Mouse (Mus musculus) frontal cortex, postnatal 25 days (tissue): Measurements from ENCODE around the gene Cdk5rap3.

Source experiments
- DNase-seq, 2 experiments: peaks; one replicate each; pipeline ENCODE4 v3.0.0; 2022; ENCODE audit warnings: low spot score in 2 of 2

The Cdk5rap3 gene

GRCm38 (mm10) chr11:96933562-96934276 is 17.4 kb upstream of the Cdk5rap3 start:
- DNase-seq: no peak

GRCm38 (mm10) chr11:96931327-96932062 is 15.2 kb upstream of the Cdk5rap3 start:
- DNase-seq: no peak

GRCm38 (mm10) chr11:96929766-96930331 is 13.6 kb upstream of the Cdk5rap3 start:
- DNase-seq: no peak

GRCm38 (mm10) chr11:96929096-96929765 is 12.9 kb upstream of the Cdk5rap3 start:
- DNase-seq: no peak

GRCm38 (mm10) chr11:96928691-96929090 is 12.4 kb upstream of the Cdk5rap3 start:
- DNase-seq: no peak

GRCm38 (mm10) chr11:96928088-96928487 is 11.8 kb upstream of the Cdk5rap3 start, which contains the start of gene Prr15l:
TSS of gene Prr15l (plus strand) at chr11:96928104.
- DNase-seq: no peak

- DNase-seq: no peak
Measured at GRCm38 (mm10) chr11:96926587-96926986, 10.3 kb upstream of the Cdk5rap3 start.

GRCm38 (mm10) chr11:96925469-96926148 is 9.3 kb upstream of the Cdk5rap3 start:
- no peak for DNase-seq

GRCm38 (mm10) chr11:96924861-96925260 is 8.6 kb upstream of the Cdk5rap3 start:
- no peak for DNase-seq

GRCm38 (mm10) chr11:96919003-96919402 is 2.7 kb upstream of the Cdk5rap3 start:
- DNase-seq: no peak

- DNase-seq: no peak
Measured at GRCm38 (mm10) chr11:96917415-96917814, 1.1 kb upstream of the Cdk5rap3 start.

- no peak for DNase-seq
Measured at GRCm38 (mm10) chr11:96916885-96917396, 645 bp upstream of the Cdk5rap3 start.

GRCm38 (mm10) chr11:96912682-96913081 is 3.6 kb downstream of the Cdk5rap3 start:
- DNase-seq: no peak

- peak; percentile 72 to 79 for DNase-seq
Measured at GRCm38 (mm10) chr11:96910003-96910402, 6.3 kb downstream of the Cdk5rap3 start.

GRCm38 (mm10) chr11:96908594-96908993 is 7.7 kb downstream of the Cdk5rap3 start:
- DNase-seq: no peak

GRCm38 (mm10) chr11:96906431-96907161 is 9.7 kb downstream of the Cdk5rap3 start:
- no peak for DNase-seq

GRCm38 (mm10) chr11:96902639-96903635 is 13.4 kb downstream of the Cdk5rap3 start:
- DNase-seq: no peak

GRCm38 (mm10) chr11:96901332-96901731 is 15.0 kb downstream of the Cdk5rap3 start:
- DNase-seq: no peak
